Mouse (Mus musculus) stomach, embryonic 14.5 days (tissue): ENCODE results near the gene Grm4. TPM values are rescaled to one million over a fixed set of nuclear protein-coding genes. Genes with fewer than 3 reads are reported as not detected.

Experiments
- ATAC-seq: fragments of 200-750 bp; cut with Nextera tagmentation; 2 replicates; pipeline ENCODE4 v1.8.0; 2017; ENCODE audit warnings: low read depth, moderate TSS enrichment; ENCODE audit not compliant: insufficient number of reproducible peaks, insufficient read depth, low FRiP score
- H3K27ac ChIP-seq: fragments of 300-500 bp; sonication (generic); 2 replicates; pipeline ENCODE4 v1.5.1; 2014; ENCODE audit warnings: mild to moderate bottlenecking, low read length, moderate library complexity, mixed read lengths
- H3K27me3 ChIP-seq: fragments of 300-500 bp; sonication (generic); 2 replicates; pipeline ENCODE4 v1.6.1; 2014; ENCODE audit warnings: low read length, control low read depth, mixed read lengths; ENCODE audit not compliant: control insufficient read depth, insufficient read depth
- H3K36me3 ChIP-seq: fragments of 300-500 bp; sonication (generic); 2 replicates; pipeline ENCODE4 v1.6.1; 2014; ENCODE audit warnings: mild to moderate bottlenecking, control low read depth, low read length, moderate library complexity, mixed read lengths; ENCODE audit not compliant: control insufficient read depth, insufficient read depth
- H3K4me1 ChIP-seq: fragments of 300-500 bp; sonication (generic); 2 replicates; pipeline ENCODE4 v1.6.1; 2014; ENCODE audit warnings: low read length, control low read depth, mixed read lengths; ENCODE audit not compliant: control insufficient read depth, insufficient read depth
- H3K4me2 ChIP-seq: fragments of 300-500 bp; sonication (generic); replicated peaks from 2 replicates; pipeline ENCODE4 v1.6.1; 2014; ENCODE audit warnings: low read depth, low read length, control low read depth
- H3K4me3 ChIP-seq: fragments of 300-500 bp; sonication (generic); 2 replicates; pipeline ENCODE4 v1.5.1; 2014; ENCODE audit warnings: low read depth, low read length, control low read depth
- H3K9ac ChIP-seq: fragments of 300-500 bp; sonication (generic); replicated peaks from 2 replicates; pipeline ENCODE4 v1.6.1; 2014; ENCODE audit warnings: low read depth, mild to moderate bottlenecking, control low read depth, low read length, moderate library complexity, mixed read lengths
- H3K9me3 ChIP-seq: fragments of 300-500 bp; sonication (generic); 2 replicates; pipeline ENCODE4 v1.6.1; 2016; ENCODE audit warnings: low read depth, low read length, control low read depth; ENCODE audit not compliant: control insufficient read depth
- WGBS: fragments of 180-500 bp; shearing (Covaris S2); extraction: QIAGEN DNeasy Blood & Tissue Kit; methylation state at CpG from one replicate; pipeline ENCODE4 v1.1.7; 2014; 5-methylcytosine and 5-hydroxymethylcytosine counted together
- polyA plus RNA-seq: library from polyadenylated mRNA; unstranded; fragments of >200 nt; fragmentation: Nextera tagmentation; extraction: Ambion mirVana; gene quantifications from 2 replicates; pipeline ENCODE4 v1.2.1, GENCODE M21; 2014

Grm4 gene
- polyA plus RNA-seq, 1 experiment from 2014 or later, result 0.17 TPM

DNA sequence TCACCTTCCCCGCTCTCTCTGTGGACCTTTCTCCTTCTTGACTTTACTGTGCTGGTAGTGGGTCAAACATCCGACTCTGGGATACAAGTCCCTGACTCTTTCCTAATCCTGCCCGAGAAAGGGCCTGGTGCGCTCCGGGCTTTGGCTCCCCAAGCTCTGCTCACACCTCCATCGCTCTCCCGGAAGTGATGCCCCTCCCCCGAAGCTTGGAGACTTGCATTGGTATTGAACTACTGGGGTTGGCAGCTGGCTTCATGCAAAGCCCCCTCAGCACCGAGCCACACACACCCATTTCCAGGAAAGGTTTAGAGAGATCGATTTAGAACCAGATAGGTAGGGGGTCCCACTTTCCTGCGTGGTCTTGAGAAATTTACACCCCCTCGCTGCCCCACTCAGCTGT lies 24.8 kb upstream of the Grm4 start:
- 0 out of 2 replicates have a peak, but pooled peaks cover 3% of the 10 kb centered on the region for H3K4me1 ChIP-seq
- no peak overlapping the region for H3K4me2 ChIP-seq
- 48% methylated on average over 12 of the region's 12 CpGs for WGBS
- H3K27ac ChIP-seq, result no peak overlapping the region
- no peaks in the 10 kb centered on the region for H3K27me3 ChIP-seq
- no peak for ATAC-seq
- H3K9ac ChIP-seq, result no peak overlapping the region
- H3K9me3 ChIP-seq, result no peaks in the 10 kb centered on the region
- no peak overlapping the region for H3K4me3 ChIP-seq
- H3K36me3 ChIP-seq, result no peaks in the 10 kb centered on the region

DNA sequence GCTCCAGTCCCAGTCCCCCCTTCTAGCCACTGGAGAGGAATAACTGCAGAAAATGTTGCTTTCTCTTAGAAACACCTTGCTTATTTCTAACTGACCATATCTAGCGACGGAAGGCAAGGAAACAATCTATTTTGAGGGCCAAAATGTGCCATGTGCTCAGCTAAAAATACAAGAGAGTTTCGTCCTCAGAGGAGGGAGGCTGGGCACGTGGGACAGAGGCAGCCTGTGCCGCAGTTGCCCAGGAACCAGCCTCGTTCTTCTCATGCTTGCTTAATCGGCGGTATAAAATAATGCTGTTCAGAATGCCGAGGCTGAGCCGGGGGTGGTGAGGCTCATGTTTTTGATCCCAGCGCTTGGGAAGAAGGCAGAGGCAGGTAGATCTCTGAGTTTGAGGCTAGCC lies 23.3 kb upstream of the Grm4 start:
- H3K27ac ChIP-seq, result no peak overlapping the region
- H3K36me3 ChIP-seq, result no peaks in the 10 kb centered on the region
- no peaks in the 10 kb centered on the region for H3K9me3 ChIP-seq
- H3K9ac ChIP-seq, result no peak overlapping the region
- no peak for ATAC-seq
- 91% methylated on average over 11 of the region's 11 CpGs for WGBS
- no peak overlapping the region for H3K4me2 ChIP-seq
- no peak overlapping the region for H3K4me3 ChIP-seq
- H3K4me1 ChIP-seq, result 0 out of 2 replicates have a peak, but pooled peaks cover 3% of the 10 kb centered on the region
- no peaks in the 10 kb centered on the region for H3K27me3 ChIP-seq

DNA sequence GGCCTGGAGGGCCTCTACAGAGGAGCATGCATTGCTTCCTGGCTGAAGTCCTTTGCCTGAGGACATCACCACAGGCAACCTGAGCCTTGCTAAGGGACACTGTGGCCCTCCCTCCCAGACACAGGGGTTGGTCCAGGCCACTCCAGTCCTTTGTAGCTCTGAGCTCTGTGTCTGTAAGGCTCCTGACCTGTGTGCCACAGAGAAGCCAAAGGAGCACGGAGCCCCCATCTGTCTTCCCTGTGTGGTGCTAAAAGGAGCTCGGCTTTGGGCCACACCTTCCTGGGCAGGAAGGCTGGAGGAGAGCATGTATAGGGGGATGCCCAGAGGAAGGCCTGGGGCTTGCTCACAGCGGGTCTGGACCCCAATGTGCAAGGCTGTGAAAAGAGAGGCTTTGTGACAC lies 20.8 kb upstream of the Grm4 start:
- 80% methylated on average over 3 of the region's 3 CpGs for WGBS

DNA sequence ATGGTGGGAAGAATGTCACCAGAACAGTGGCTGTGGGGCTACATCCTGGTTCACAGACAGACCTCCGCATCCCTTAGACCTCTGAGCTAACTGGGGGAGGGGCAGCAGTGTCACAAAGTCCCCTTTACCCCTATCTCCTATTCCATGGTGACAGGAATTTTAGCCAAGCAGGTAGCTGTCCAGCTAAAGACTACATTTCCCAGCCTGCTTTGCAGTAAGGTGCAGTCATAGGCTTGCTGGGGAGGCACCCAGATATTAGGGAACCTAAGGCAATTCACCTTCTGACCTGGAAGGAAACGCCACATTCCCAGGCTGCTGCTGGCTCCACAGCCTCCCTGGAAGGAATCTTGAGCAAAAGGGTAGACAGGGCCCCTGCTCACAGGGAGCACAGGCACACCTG lies 20.1 kb upstream of the Grm4 start:
- ATAC-seq, result no peak
- no peak overlapping the region for H3K27ac ChIP-seq
- no peak overlapping the region for H3K4me3 ChIP-seq
- H3K36me3 ChIP-seq, result no peaks in the 10 kb centered on the region
- H3K4me1 ChIP-seq, result no peaks in the 10 kb centered on the region
- H3K9me3 ChIP-seq, result no peaks in the 10 kb centered on the region
- no peaks in the 10 kb centered on the region for H3K27me3 ChIP-seq
- H3K9ac ChIP-seq, result no peak overlapping the region
- H3K4me2 ChIP-seq, result no peak overlapping the region
- 52% methylated on average over 2 of the region's 2 CpGs for WGBS

More for the DNA sequence above, 20.8 kb upstream of the Grm4 start:
- Histone ChIP-seq H3K4me1 (no peaks in the 10 kb centered on the region), H3K27ac (no peak overlapping the region), H3K27me3 (no peaks in the 10 kb centered on the region), H3K9ac (no peak overlapping the region), H3K4me2 (no peak overlapping the region), H3K36me3 (no peaks in the 10 kb centered on the region), H3K9me3 (no peaks in the 10 kb centered on the region), H3K4me3 (no peak overlapping the region)
- no peak for ATAC-seq

DNA sequence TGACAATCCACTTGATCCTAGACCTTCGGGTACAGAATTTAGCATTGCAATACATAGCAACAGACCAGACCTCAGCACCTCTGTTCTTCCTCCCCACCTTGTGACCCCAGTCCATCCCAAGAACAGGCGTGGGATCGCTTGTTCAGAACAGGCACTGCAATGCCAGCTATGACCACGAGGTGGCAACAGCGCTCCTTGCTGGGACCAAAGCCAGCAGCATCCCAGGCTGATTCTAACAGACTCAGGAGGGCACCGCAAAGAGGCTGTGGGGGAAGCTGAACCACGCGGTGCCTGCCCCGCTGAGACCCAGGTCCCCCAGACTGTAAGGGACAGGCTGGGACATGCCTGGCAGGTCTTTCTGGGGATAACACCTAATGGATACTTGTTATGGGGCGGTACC lies 13.5 kb upstream of the Grm4 start:
- no peaks in the 10 kb centered on the region for H3K36me3 ChIP-seq
- no peaks in the 10 kb centered on the region for H3K4me1 ChIP-seq
- no peak overlapping the region for H3K27ac ChIP-seq
- no peak overlapping the region for H3K9ac ChIP-seq
- H3K27me3 ChIP-seq, result no peaks in the 10 kb centered on the region
- H3K4me3 ChIP-seq, result no peak overlapping the region
- no peak; the same call in 1 of the 2 replicates for ATAC-seq
- H3K4me2 ChIP-seq, result no peak overlapping the region
- WGBS, result 5% methylated on average over 10 of the region's 10 CpGs
- H3K9me3 ChIP-seq, result no peaks in the 10 kb centered on the region

DNA sequence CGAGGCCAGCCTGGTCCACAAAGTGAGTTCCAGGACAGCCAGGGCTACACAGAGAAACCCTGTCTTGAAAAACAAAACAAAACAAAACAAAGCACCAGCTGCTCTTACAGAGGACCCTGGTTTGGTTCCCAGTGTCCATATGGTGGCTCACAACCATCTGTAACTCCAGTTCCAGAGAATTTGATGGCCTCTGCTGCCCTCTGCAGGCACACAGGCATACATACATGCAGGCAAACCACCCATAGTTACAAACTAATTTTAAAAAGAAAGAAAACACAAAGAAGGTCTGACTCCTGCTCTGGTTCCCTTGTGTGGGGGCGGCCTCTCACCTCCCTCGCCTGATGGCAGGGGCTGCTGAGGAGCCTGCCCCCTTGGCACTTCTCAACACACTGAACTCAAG lies 12.2 kb upstream of the Grm4 start:
- Histone ChIP-seq H3K9me3 (no peaks in the 10 kb centered on the region), H3K36me3 (no peaks in the 10 kb centered on the region)
- ATAC-seq, result no peak

DNA sequence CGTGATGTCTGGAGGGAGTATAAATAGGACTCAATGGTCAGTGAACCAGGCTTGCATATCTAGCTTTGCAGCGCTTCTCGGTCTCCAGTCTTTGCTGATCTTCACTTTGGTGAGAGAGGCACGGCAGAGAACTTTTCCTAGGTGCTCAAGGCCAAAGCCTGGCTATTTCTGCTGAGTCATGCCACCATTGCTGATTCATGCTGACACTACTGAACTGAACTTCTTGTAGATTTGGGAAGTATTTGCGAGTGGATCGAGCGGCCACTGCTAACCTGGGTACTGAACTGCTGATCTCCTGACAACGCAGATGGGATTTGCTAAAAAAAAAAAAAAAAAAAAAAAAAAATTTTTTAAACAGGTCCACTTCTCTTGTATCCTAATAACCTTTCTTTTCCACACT lies 10.9 kb upstream of the Grm4 start:
- no peaks in the 10 kb centered on the region for H3K36me3 ChIP-seq
- H3K4me3 ChIP-seq, result no peak overlapping the region
- no peak overlapping the region for H3K9ac ChIP-seq
- H3K4me1 ChIP-seq, result no peaks in the 10 kb centered on the region
- no peak overlapping the region for H3K4me2 ChIP-seq
- 93% methylated on average over 8 of the region's 8 CpGs for WGBS
- ATAC-seq, result no peak
- H3K27me3 ChIP-seq, result no peaks in the 10 kb centered on the region
- H3K27ac ChIP-seq, result no peak overlapping the region
- no peaks in the 10 kb centered on the region for H3K9me3 ChIP-seq

More for the DNA sequence above, 12.2 kb upstream of the Grm4 start:
- no peak overlapping the region for H3K4me3 ChIP-seq
- H3K27me3 ChIP-seq, result no peaks in the 10 kb centered on the region
- H3K9ac ChIP-seq, result no peak overlapping the region
- H3K4me1 ChIP-seq, result no peaks in the 10 kb centered on the region
- H3K4me2 ChIP-seq, result no peak overlapping the region
- WGBS, result 83% methylated on average over 3 of the region's 3 CpGs
- no peak overlapping the region for H3K27ac ChIP-seq

DNA sequence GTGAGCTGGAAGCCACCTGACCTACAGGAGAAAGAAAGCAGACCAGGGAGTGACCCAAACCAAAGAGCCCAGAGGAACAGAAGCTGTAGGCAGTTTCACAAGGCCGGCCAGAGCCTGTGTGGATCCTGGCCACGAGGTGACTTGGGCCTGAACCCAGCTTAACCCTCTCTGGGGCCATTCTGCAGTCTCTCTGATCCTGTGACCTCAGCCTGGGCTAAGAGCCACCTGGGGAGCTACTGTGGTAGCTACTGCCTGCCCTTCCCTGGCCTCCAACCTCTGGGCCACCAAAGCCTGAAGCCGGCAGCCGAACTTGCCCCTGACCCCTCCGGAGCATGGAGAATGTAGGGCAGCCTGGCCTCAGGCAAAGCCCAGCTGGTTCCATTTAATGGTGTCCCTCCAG lies 7.6 kb upstream of the Grm4 start:
- no peaks in the 10 kb centered on the region for H3K4me1 ChIP-seq
- H3K4me2 ChIP-seq, result no peak overlapping the region
- no peak overlapping the region for H3K4me3 ChIP-seq
- no peaks in the 10 kb centered on the region for H3K27me3 ChIP-seq
- 81% methylated on average over 5 of the region's 5 CpGs for WGBS
- H3K9me3 ChIP-seq, result no peaks in the 10 kb centered on the region
- ATAC-seq, result no peak
- no peak overlapping the region for H3K9ac ChIP-seq
- H3K27ac ChIP-seq, result no peak overlapping the region
- no peaks in the 10 kb centered on the region for H3K36me3 ChIP-seq

DNA sequence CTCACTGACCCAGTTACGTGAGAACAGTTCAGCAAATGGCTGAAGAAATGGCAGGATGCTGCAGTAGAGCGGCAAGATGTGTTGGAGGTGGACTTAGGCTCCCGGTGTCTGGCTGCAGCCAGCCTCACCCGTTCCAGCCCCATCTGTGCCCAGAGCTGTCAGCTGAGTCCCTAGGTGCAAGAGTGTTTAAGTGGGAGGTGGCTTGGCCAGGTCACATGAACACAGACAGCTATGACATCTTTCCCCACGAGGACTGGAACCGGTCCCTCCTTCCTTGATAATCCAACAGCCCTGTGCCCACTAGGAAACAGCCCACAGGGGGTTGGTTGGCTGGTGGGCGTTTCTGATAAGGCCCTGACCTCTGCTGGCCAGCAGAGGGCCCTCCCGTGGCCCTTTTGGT lies 6.8 kb upstream of the Grm4 start:
- Histone ChIP-seq H3K36me3 (no peaks in the 10 kb centered on the region), H3K4me1 (no peaks in the 10 kb centered on the region), H3K4me3 (no peak overlapping the region), H3K27me3 (no peaks in the 10 kb centered on the region), H3K9me3 (no peaks in the 10 kb centered on the region), H3K4me2 (no peak overlapping the region), H3K27ac (no peak overlapping the region), H3K9ac (no peak overlapping the region)
- ATAC-seq, result no peak
- 57% methylated on average over 8 of the region's 8 CpGs for WGBS
